Mouse (Mus musculus): ENCODE data around the gene Herpud1.

Herpud1 gene

GRCm38 (mm10) chr8:94386214-94387026 lies at the start of gene Herpud1:
Gene Herpud1 (plus strand): TSS chr8:94386438.
- peak; percentile 95 for DNase-seq (ENCODE audit: extremely low spot score)

- DNase-seq (ENCODE audit: extremely low spot score) = no peak
Observed at GRCm38 (mm10) chr8:94337559-94337958, 48.7 kb upstream of the Herpud1 start.

- no peak for DNase-seq (ENCODE audit: extremely low spot score)
Observed at GRCm38 (mm10) chr8:94340796-94341195, 45.4 kb upstream of the Herpud1 start.

- no peak for DNase-seq (ENCODE audit: extremely low spot score)
Observed at GRCm38 (mm10) chr8:94342691-94343090, 43.5 kb upstream of the Herpud1 start.

GRCm38 (mm10) chr8:94343290-94343689 lies 42.9 kb upstream of the Herpud1 start:
- peak; percentile 53 for DNase-seq (ENCODE audit: extremely low spot score)

- DNase-seq (ENCODE audit: extremely low spot score) = no peak
Observed at GRCm38 (mm10) chr8:94343778-94344320, 42.4 kb upstream of the Herpud1 start.

- no peak for DNase-seq (ENCODE audit: extremely low spot score)
Observed at GRCm38 (mm10) chr8:94345657-94346056, 40.6 kb upstream of the Herpud1 start.

- no peak for DNase-seq (ENCODE audit: extremely low spot score)
Observed at GRCm38 (mm10) chr8:94346264-94346663, 40.0 kb upstream of the Herpud1 start.

- no peak for DNase-seq (ENCODE audit: extremely low spot score)
Observed at GRCm38 (mm10) chr8:94348425-94348824, 37.8 kb upstream of the Herpud1 start.

- DNase-seq (ENCODE audit: extremely low spot score) = no peak
Observed at GRCm38 (mm10) chr8:94354069-94354531, 32.1 kb upstream of the Herpud1 start.

GRCm38 (mm10) chr8:94354571-94354970 lies 31.7 kb upstream of the Herpud1 start:
- no peak for DNase-seq (ENCODE audit: extremely low spot score)

- DNase-seq (ENCODE audit: extremely low spot score) = no peak
Observed at GRCm38 (mm10) chr8:94357220-94357619, 29.0 kb upstream of the Herpud1 start.

- no peak for DNase-seq (ENCODE audit: extremely low spot score)
Observed at GRCm38 (mm10) chr8:94358541-94358940, 27.7 kb upstream of the Herpud1 start.

GRCm38 (mm10) chr8:94361774-94362431 lies 24.3 kb upstream of the Herpud1 start:
- DNase-seq (ENCODE audit: extremely low spot score) = no peak

- DNase-seq (ENCODE audit: extremely low spot score) = no peak
Observed at GRCm38 (mm10) chr8:94362607-94363239, 23.5 kb upstream of the Herpud1 start.

GRCm38 (mm10) chr8:94363288-94363688 lies 22.9 kb upstream of the Herpud1 start:
- peak; percentile 12 for DNase-seq (ENCODE audit: extremely low spot score)

- DNase-seq (ENCODE audit: extremely low spot score) = no peak
Observed at GRCm38 (mm10) chr8:94363906-94364305, 22.3 kb upstream of the Herpud1 start.

- DNase-seq (ENCODE audit: extremely low spot score) = no peak
Observed at GRCm38 (mm10) chr8:94364686-94365312, 21.4 kb upstream of the Herpud1 start.

GRCm38 (mm10) chr8:94365410-94365981 lies 20.7 kb upstream of the Herpud1 start:
- DNase-seq (ENCODE audit: extremely low spot score) = no peak

GRCm38 (mm10) chr8:94370839-94371238 lies 15.4 kb upstream of the Herpud1 start:
- no peak for DNase-seq (ENCODE audit: extremely low spot score)

- DNase-seq (ENCODE audit: extremely low spot score) = no peak
Observed at GRCm38 (mm10) chr8:94372955-94373599, 13.2 kb upstream of the Herpud1 start.

All from embryo, embryonic 9.5 days (tissue).